Mouse (Mus musculus) neural tube, embryonic 11.5 days (tissue): ENCODE data around the gene Cic. TPM values are rescaled to one million over a fixed set of nuclear protein-coding genes. Genes with fewer than 3 reads are reported as not detected.

Experiments
- ATAC-seq: fragments of 200-750 bp; cut with Nextera tagmentation; 2 replicates; pipeline ENCODE4 v1.8.0; 2017; ENCODE audit warnings: moderate number of reproducible peaks, mild to moderate bottlenecking, moderate TSS enrichment, moderate library complexity; ENCODE audit not compliant: insufficient read depth, low FRiP score, low TSS enrichment
- DNase-seq: peaks from one replicate; pipeline ENCODE4 v3.0.0-alpha.2; 2015; ENCODE audit warnings: low spot score
- H3K27ac ChIP-seq: fragments of 300-500 bp; sonication (generic); 2 replicates; pipeline ENCODE4 v1.5.1; 2014; ENCODE audit warnings: low read depth, mild to moderate bottlenecking, low read length
- H3K27me3 ChIP-seq: fragments of 300-500 bp; sonication (generic); 2 replicates; pipeline ENCODE4 v1.6.1; 2014; ENCODE audit warnings: mild to moderate bottlenecking, low read length, mixed read lengths; ENCODE audit not compliant: control insufficient read depth, insufficient read depth
- H3K36me3 ChIP-seq: fragments of 300-500 bp; sonication (generic); 2 replicates; pipeline ENCODE4 v1.6.1; 2014; ENCODE audit warnings: mild to moderate bottlenecking, low read length, moderate library complexity, mixed read lengths; ENCODE audit not compliant: control insufficient read depth, insufficient read depth
- H3K4me1 ChIP-seq: fragments of 300-500 bp; sonication (generic); 2 replicates; pipeline ENCODE4 v1.6.1; 2014; ENCODE audit warnings: low read length, mixed read lengths; ENCODE audit not compliant: control insufficient read depth, insufficient read depth
- H3K4me2 ChIP-seq: fragments of 300-500 bp; sonication (generic); 2 replicates; pipeline ENCODE4 v1.6.1; 2014; ENCODE audit warnings: low read depth, mild to moderate bottlenecking, moderate library complexity
- H3K4me3 ChIP-seq: fragments of 300-500 bp; sonication (generic); 2 replicates; pipeline ENCODE4 v1.5.1; 2014; ENCODE audit warnings: low read depth, low read length
- H3K9ac ChIP-seq: fragments of 300-500 bp; sonication (generic); 2 replicates; pipeline ENCODE4 v1.6.1; 2014; ENCODE audit warnings: mild to moderate bottlenecking, low read length
- H3K9me3 ChIP-seq: fragments of 300-500 bp; sonication (generic); 2 replicates; pipeline ENCODE4 v1.6.1; 2016; ENCODE audit warnings: low read length; ENCODE audit not compliant: control insufficient read depth
- WGBS: fragments of 180-500 bp; shearing (Covaris S2); extraction: QIAGEN DNeasy Blood & Tissue Kit; methylation state at CpG from one replicate; pipeline ENCODE4 v1.1.7; 2014; 5-methylcytosine and 5-hydroxymethylcytosine counted together
- polyA plus RNA-seq: library from polyadenylated mRNA; unstranded; fragments of >200 nt; fragmentation: Nextera tagmentation; extraction: Ambion mirVana; gene quantifications from 2 replicates; pipeline ENCODE4 v1.2.1, GENCODE M21; 2014

The Cic gene
- polyA plus RNA-seq, 1 experiment from 2014 or later, result 30.4 TPM

- H3K36me3 ChIP-seq, result peaks cover 56% of the 10 kb centered on the region
- H3K27ac ChIP-seq, result no peak overlapping the region
- no peak for DNase-seq
- H3K27me3 ChIP-seq, result no peaks in the 10 kb centered on the region
- H3K9ac ChIP-seq, result no peak overlapping the region
- no peak overlapping the region for H3K4me3 ChIP-seq
- H3K4me1 ChIP-seq, result no peaks in the 10 kb centered on the region
- H3K4me2 ChIP-seq, result no peak overlapping the region
- ATAC-seq, result no peak
- WGBS, result 95% methylated on average over 1 of the region's 1 CpGs
- no peaks in the 10 kb centered on the region for H3K9me3 ChIP-seq
Observed at GRCm38 (mm10) chr7:25290463-25290862, 23.0 kb downstream of the Cic start.

DNA sequence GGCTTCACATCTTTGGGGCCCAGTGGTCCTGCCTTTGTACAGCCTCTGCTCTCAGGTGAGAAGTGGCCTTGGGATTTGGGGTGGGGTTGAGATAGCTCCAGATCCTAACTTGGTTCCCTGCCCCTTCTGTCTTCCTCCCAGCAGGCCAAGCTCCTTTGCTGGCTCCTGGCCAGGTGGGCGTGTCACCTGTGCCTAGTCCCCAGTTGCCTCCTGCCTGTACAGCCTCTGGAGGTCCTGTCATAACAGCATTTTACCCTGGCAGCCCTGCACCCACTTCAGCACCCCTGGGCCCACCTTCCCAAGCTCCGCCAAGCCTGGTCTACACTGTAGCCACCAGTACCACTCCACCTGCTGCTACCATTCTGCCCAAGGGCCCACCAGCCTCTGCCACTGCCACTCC lies 23.4 kb downstream of the Cic start:
- ATAC-seq (no peak), DNase-seq (no peak)
- peaks cover 54% of the 10 kb centered on the region for H3K36me3 ChIP-seq

GRCm38 (mm10) chr7:25292107-25292506 lies 24.6 kb downstream of the Cic start:
- H3K36me3 ChIP-seq, result peaks cover 53% of the 10 kb centered on the region
- ATAC-seq, result no peak
- H3K27me3 ChIP-seq, result no peaks in the 10 kb centered on the region
- no peak overlapping the region for H3K9ac ChIP-seq
- H3K9me3 ChIP-seq, result no peaks in the 10 kb centered on the region
- no peaks in the 10 kb centered on the region for H3K4me1 ChIP-seq
- no peak overlapping the region for H3K4me3 ChIP-seq
- no peak for DNase-seq
- no peak overlapping the region for H3K4me2 ChIP-seq
- no peak overlapping the region for H3K27ac ChIP-seq
- 76% methylated on average over 7 of the region's 7 CpGs for WGBS

More for the DNA sequence above, 23.4 kb downstream of the Cic start:
- no peaks in the 10 kb centered on the region for H3K27me3 ChIP-seq
- WGBS, result 82% methylated on average over 2 of the region's 2 CpGs
- no peak overlapping the region for H3K4me3 ChIP-seq
- no peaks in the 10 kb centered on the region for H3K9me3 ChIP-seq
- no peak overlapping the region for H3K9ac ChIP-seq
- H3K27ac ChIP-seq, result no peak overlapping the region
- no peaks in the 10 kb centered on the region for H3K4me1 ChIP-seq
- H3K4me2 ChIP-seq, result no peak overlapping the region

DNA sequence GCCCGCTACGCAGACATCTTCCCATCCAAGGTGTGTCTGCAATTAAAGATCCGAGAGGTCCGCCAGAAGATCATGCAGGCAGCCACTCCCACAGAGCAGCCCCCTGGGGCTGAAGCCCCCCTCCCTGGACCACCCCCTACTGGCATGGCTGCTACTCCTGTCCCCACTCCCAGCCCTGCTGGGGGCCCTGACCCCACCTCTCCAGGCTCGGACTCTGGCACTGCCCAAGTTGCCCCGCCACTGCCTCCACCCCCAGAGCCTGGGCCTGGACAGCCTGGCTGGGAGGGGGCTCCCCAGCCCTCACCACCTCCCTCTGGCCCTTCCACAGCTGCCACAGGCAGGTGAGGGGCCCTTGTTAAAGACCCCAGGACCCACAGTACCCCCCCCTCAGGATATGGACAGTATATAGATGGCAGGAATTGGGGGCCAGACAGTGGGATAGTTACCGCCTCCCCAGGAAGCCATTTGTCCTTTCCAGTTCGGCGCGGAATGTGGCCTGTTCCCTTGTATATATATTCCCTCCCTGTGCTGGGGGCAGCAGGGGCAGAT lies 25.8 kb downstream of the Cic start:
- 85% methylated on average over 10 of the region's 10 CpGs for WGBS
- H3K4me3 ChIP-seq, result no peak overlapping the region
- no peak for ATAC-seq

DNA sequence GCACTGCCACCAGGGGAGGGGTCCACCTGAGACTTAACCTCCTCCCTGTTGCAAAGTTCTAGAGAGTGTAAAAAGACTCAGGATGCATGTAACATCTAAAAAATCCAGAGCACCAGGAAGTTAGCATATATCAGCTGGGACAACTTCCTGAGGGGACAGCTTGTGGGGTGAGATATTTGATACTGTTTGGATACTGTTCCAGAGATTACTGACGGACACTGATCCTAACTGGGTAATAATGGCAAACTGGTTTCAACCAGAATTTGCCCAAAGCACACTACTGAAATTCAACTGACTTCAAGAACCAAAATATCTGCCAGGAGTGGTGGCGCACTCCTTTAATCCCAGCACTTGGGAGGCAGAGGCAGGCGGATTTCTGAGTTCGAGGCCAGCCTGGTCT lies 27.0 kb downstream of the Cic start:
- Histone ChIP-seq H3K4me1 (peaks cover 4% of the 10 kb centered on the region; the same call in 1 of the 2 replicates), H3K4me2 (no peak overlapping the region), H3K9me3 (no peaks in the 10 kb centered on the region), H3K9ac (no peak overlapping the region), H3K36me3 (peaks cover 31% of the 10 kb centered on the region), H3K27me3 (no peaks in the 10 kb centered on the region), H3K4me3 (no peak overlapping the region), H3K27ac (no peak overlapping the region)
- ATAC-seq (no peak), DNase-seq (no peak)
- 92% methylated on average over 4 of the region's 4 CpGs for WGBS

More for the DNA sequence above, 25.8 kb downstream of the Cic start:
- Histone ChIP-seq H3K27ac (no peak overlapping the region), H3K27me3 (no peaks in the 10 kb centered on the region), H3K36me3 (peaks cover 44% of the 10 kb centered on the region), H3K9ac (no peak overlapping the region), H3K4me1 (peaks cover 3% of the 10 kb centered on the region; the same call in 1 of the 2 replicates), H3K9me3 (no peaks in the 10 kb centered on the region), H3K4me2 (no peak overlapping the region)
- DNase-seq, result no peak

DNA sequence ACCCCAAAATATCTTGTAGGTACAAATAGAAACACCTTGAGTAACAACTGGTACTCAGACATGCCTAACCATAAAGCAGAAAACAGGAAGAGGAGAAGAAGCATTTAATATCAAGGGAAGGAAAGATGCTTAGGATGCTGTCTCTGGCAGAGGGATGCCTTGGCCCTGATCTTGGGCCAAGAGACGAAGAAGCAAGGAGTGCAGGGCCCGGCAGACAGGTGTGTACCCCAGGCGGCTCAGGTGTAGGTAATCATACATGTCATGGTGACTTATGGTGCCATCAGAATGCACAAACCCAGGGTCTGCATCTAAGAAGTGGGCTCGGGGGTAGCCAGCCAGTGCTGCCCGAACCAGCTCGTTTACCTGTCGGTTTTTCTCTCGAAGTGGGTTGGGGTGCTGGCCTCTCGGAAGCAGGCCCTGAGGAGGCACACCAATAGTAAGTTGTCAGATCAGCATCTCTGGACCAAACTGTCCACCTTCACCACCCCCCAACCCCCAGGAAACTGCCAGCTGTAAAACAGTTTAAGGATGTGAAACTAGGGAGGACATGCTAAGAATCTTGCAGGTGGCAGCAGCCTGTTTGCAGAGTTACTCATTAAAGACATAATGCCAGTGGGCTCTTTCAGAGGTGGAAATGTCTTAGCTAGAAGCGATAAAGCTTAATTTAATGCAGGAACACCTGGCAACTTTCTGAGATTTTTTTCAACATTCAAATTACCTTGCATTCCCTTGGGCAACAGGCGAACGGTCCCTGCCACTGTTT lies 27.6 kb downstream of the Cic start:
- WGBS, result 91% methylated on average over 12 of the region's 12 CpGs
- no peak overlapping the region for H3K4me2 ChIP-seq
- no peaks in the 10 kb centered on the region for H3K27me3 ChIP-seq
- no peaks in the 10 kb centered on the region for H3K9me3 ChIP-seq
- H3K4me1 ChIP-seq, result peaks cover 4% of the 10 kb centered on the region; the same call in 1 of the 2 replicates
- H3K36me3 ChIP-seq, result peaks cover 26% of the 10 kb centered on the region
- H3K9ac ChIP-seq, result no peak overlapping the region
- H3K27ac ChIP-seq, result no peak overlapping the region
- no peak for DNase-seq
- H3K4me3 ChIP-seq, result no peak overlapping the region
- ATAC-seq, result no peak

DNA sequence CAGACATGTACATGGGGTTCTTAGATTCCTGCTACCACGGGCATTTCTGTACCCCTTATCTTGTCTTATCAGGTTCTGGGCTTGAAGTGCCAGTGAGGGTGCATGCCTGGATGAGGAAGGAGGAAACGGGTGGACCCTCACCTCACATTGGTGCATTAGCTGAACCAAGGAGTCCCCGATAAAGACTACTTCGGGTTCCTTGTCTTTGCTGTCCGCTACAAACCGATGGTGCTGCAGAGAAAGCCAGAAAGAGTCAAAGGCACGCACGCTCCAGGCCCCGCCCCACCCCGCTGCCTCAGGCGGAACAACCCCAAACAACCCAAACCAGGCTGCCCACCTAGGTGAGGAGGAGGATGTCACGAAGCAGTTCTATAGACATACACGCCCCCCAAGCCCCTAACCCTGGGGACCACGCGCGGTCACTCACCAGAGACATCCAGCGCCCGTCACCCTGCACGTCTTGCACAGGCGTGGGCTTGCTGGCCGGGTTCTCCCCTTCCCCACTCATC lies 29.5 kb downstream of the Cic start:
- Histone ChIP-seq H3K9ac (peak overlapping the region; percentile 85), H3K27me3 (no peaks in the 10 kb centered on the region), H3K9me3 (no peaks in the 10 kb centered on the region), H3K4me2 (peak overlapping the region; percentile 64), H3K27ac (peak overlapping the region; percentile 91), H3K4me1 (peaks cover 4% of the 10 kb centered on the region; the same call in 1 of the 2 replicates), H3K36me3 (peaks cover 14% of the 10 kb centered on the region), H3K4me3 (peak overlapping the region; percentile 73)
- no peak for ATAC-seq
- DNase-seq, result peak; percentile 56
- under 1% methylated on average over 21 of the region's 21 CpGs for WGBS

DNA sequence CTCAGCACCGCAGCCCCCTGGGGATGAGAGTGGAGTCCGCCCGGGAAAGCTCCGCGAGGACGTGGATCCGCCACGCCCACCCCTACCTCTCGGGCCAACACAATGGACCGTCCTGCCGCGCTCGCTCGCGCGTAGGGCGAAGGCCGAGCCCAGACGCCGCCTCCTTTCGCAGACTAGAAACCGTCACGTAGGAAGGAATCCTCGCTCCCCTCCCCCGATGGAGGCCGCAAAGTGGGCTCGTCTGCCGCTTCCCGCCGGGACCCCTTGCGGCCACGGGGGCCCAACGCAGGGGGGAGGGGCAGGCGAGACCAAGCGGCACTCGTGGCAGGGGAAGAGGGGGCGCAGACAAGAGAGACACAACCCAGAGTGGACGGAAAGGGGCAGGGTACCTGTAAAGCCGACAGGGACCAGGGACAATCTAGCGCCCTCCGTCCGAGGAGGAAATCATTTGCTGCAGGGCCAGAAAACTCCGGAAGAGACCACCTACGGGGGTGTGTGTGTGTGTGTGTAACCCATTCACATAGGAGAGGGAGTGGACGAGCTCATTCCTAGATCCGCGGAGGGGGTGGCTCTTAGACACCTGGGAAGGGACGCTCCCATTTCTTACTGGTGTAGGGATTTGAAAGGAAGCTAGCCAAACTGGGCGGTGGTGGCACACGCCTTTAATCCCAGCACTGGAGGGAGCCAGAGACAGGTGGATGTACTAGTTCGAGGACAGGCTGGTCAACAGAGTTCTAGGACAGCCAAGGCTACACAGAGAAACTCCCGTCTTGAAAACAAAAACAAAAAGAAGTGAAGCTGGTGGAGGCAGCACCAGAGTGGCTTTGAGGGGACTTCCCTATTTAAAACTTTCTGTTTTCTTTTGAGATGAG lies 30.2 kb downstream of the Cic start, which contains the start of gene Pafah1b3:
TSS of gene Pafah1b3 (minus strand) at position 533 of the 872 bp plus-strand sequence.
- Histone ChIP-seq H3K4me2 (peak within 1 kb of the TSS; percentile 64), H3K27me3 (no peaks in the 10 kb centered on the region), H3K9ac (peak within 1 kb of the TSS; percentile 85), H3K36me3 (peaks cover 9% of the 10 kb centered on the region), H3K27ac (peak within 1 kb of the TSS; percentile 91), H3K4me1 (peaks cover 4% of the 10 kb centered on the region; the same call in 1 of the 2 replicates), H3K9me3 (no peaks in the 10 kb centered on the region), H3K4me3 (peak within 1 kb of the TSS; percentile 73)
- DNase-seq (peak; percentile 93), ATAC-seq (peak; percentile 90)
- WGBS, result under 1% methylated on average over 52 of the region's 52 CpGs
